Mouse (Mus musculus) heart, adult 2 months (tissue): ENCODE measurements around the gene Tcaf3.

Source experiments
- CTCF ChIP-seq: fragments of 200-600 bp; IDR thresholded peaks from 2 replicates; pipeline ENCODE4 v1.8.1; 2022; ENCODE audit warnings: antibody characterized with exemption, mild to moderate bottlenecking, moderate library complexity
- POLR2A ChIP-seq: fragments of 200-500 bp; IDR thresholded peaks from 2 replicates; pipeline ENCODE4 v1.6.1; 2011; ENCODE audit warnings: mild to moderate bottlenecking, low read depth, low read length, control low read depth; ENCODE audit not compliant: insufficient read depth

GRCm38 (mm10) chr6:42616904-42617303 lies 19.4 kb upstream of the Tcaf3 start:
- TF ChIP-seq CTCF (no peak), POLR2A (no peak)
